In genomic region chr8:111061688-111062071, GRCm38 (mm10) we compare ENCODE assay signal across 8 mouse cellular contexts. TPM values are rescaled to one million over a fixed set of nuclear protein-coding genes. Genes with fewer than 3 reads are reported as not detected.
DNase-seq lines count a peak whose midpoint lies in the region; ATAC-seq and TF ChIP-seq lines count a peak whose summit lies in the region.

No protein-coding gene starts in this region.

- H3K27ac ChIP-seq in cerebellum, adult 2 months (ENCODE audit: insufficient read depth, low read length), result peak overlapping the region; percentile 35; the same call in 1 of the 2 replicates
- no peak overlapping the region for H3K27ac ChIP-seq in intestine, postnatal 0 days (ENCODE audit: low read depth, low read length)
- peak overlapping the region; percentile 77 for H3K27ac ChIP-seq in neural tube, embryonic 14.5 days (ENCODE audit: low read depth, low read length)

- peak overlapping the region; percentile 86 for H3K4me2 ChIP-seq in intestine, postnatal 0 days (replicated peaks; ENCODE audit: low read depth)
- H3K4me2 ChIP-seq in neural tube, embryonic 14.5 days (ENCODE audit: low read depth, low read length), result peak overlapping the region; percentile 74

- TF ChIP-seq POLR2A in cerebellum, adult 2 months (IDR thresholded peaks at IDR 0.05; ENCODE audit: borderline replicate concordance, insufficient read depth, low read length), result no peak

- peak overlapping the region; percentile 35 for H3K9ac ChIP-seq in intestine, postnatal 0 days (ENCODE audit: low read depth, low read length)
- H3K9ac ChIP-seq in neural tube, embryonic 14.5 days (replicated peaks; ENCODE audit: low read depth, low read length), result peak overlapping the region; percentile 75

- no peak for DNase-seq in cerebellum, adult 2 months
- DNase-seq in cerebellum, postnatal 14 days, result no peak
- peak; percentile 13 for DNase-seq in thymus, postnatal 0 days (ENCODE audit: low spot score)
- DNase-seq in thymus, postnatal 36 days, result no peak
- DNase-seq in urinary bladder, postnatal 25 days (ENCODE audit: low spot score), result no peak

- no peak for ATAC-seq in intestine, postnatal 0 days
- peak; percentile 19; the same call in 1 of the 2 replicates for ATAC-seq in neural tube, embryonic 14.5 days (ENCODE audit: low read depth)
- no peak for ATAC-seq in frontal cortex, adult (ENCODE audit: low TSS enrichment)

- TF ChIP-seq CTCF in cerebellum, adult 2 months (IDR thresholded peaks at IDR 0.05; ENCODE audit: borderline replicate concordance, insufficient read depth, low read depth, low read length), result no peak
- TF ChIP-seq CTCF in intestine, postnatal 0 days (IDR thresholded peaks at IDR 0.05; ENCODE audit: low read depth), result no peak

- WGBS in cerebellum, adult 2 months, result 1% methylated on average over 14 of the region's 14 CpGs
- WGBS in intestine, postnatal 0 days, result 2% methylated on average over 14 of the region's 14 CpGs
- 2% methylated on average over 14 of the region's 14 CpGs for WGBS in neural tube, embryonic 14.5 days

- no peaks in the 10 kb centered on the region for H3K27me3 ChIP-seq in cerebellum, adult 2 months (ENCODE audit: control insufficient read depth, insufficient read depth, low read length)
- H3K27me3 ChIP-seq in intestine, postnatal 0 days (replicated peaks; ENCODE audit: control insufficient read depth, insufficient read depth, low read length), result no peaks in the 10 kb centered on the region
- no peaks in the 10 kb centered on the region for H3K27me3 ChIP-seq in neural tube, embryonic 14.5 days (ENCODE audit: control insufficient read depth, insufficient read depth, low read length)

- H3K36me3 ChIP-seq in intestine, postnatal 0 days (ENCODE audit: control insufficient read depth, insufficient read depth), result no peaks in the 10 kb centered on the region; the same call in 1 of the 2 replicates
- no peaks in the 10 kb centered on the region for H3K36me3 ChIP-seq in neural tube, embryonic 14.5 days (ENCODE audit: control insufficient read depth, insufficient read depth, low read length)

- H3K4me1 ChIP-seq in cerebellum, adult 2 months (ENCODE audit: control insufficient read depth, insufficient read depth, low read length), result peaks cover 10% of the 10 kb centered on the region; the same call in 1 of the 2 replicates
- peaks cover 6% of the 10 kb centered on the region; the same call in 1 of the 2 replicates for H3K4me1 ChIP-seq in intestine, postnatal 0 days (replicated peaks; ENCODE audit: control insufficient read depth, insufficient read depth, low read length)
- H3K4me1 ChIP-seq in neural tube, embryonic 14.5 days (ENCODE audit: control insufficient read depth, insufficient read depth, low read length), result peaks cover 19% of the 10 kb centered on the region

- no peaks in the 10 kb centered on the region for H3K9me3 ChIP-seq in intestine, postnatal 0 days (ENCODE audit: control insufficient read depth)
- H3K9me3 ChIP-seq in neural tube, embryonic 14.5 days (ENCODE audit: control insufficient read depth, low read length), result no peaks in the 10 kb centered on the region

- peak overlapping the region; percentile 89 for H3K4me3 ChIP-seq in cerebellum, adult 2 months (replicated peaks; ENCODE audit: insufficient read depth, low read depth, low read length)
- peak overlapping the region; percentile 66 for H3K4me3 ChIP-seq in intestine, postnatal 0 days (ENCODE audit: low read depth, low read length)
- H3K4me3 ChIP-seq in neural tube, embryonic 14.5 days (ENCODE audit: low read depth, low read length), result peak overlapping the region; percentile 68

RNA-seq across cellular contexts. Expression of gene Exosc6, which starts 5.5 kb away (rescaled TPM):
- not detected in 2 replicates for polyA plus RNA-seq in cerebellum, adult 2 months (2012; rRNA removed)
- 32.3 and 36.7 TPM in 2 replicates for polyA plus RNA-seq in thymus, postnatal 0 days (2015; fragmentation: Nextera tagmentation; extraction: Ambion mirVana)
- 7.3 and 8.4 TPM in 2 replicates for polyA plus RNA-seq in intestine, postnatal 0 days (2015; fragmentation: Nextera tagmentation; extraction: Ambion mirVana)
- not detected in 2 replicates for polyA plus RNA-seq in neural tube, embryonic 14.5 days (2014; fragmentation: Nextera tagmentation; extraction: Ambion mirVana)

RNA-seq across cellular contexts. Expression of gene Aars, which starts 28.7 kb away (rescaled TPM):
- polyA plus RNA-seq in cerebellum, adult 2 months (2012; rRNA removed), result 101 and 108 TPM in 2 replicates
- polyA plus RNA-seq in thymus, postnatal 0 days (2015; fragmentation: Nextera tagmentation; extraction: Ambion mirVana), result 33.1 and 33.2 TPM in 2 replicates
- polyA plus RNA-seq in intestine, postnatal 0 days (2015; fragmentation: Nextera tagmentation; extraction: Ambion mirVana), result 30.0 and 30.7 TPM in 2 replicates
- polyA plus RNA-seq in neural tube, embryonic 14.5 days (2014; fragmentation: Nextera tagmentation; extraction: Ambion mirVana), result 76.4 and 93.5 TPM in 2 replicates

RNA-seq across cellular contexts. Expression of gene Ddx19b, which starts 30.1 kb away (rescaled TPM):
- 13.6 and 14.9 TPM in 2 replicates for polyA plus RNA-seq in cerebellum, adult 2 months (2012; rRNA removed)
- polyA plus RNA-seq in thymus, postnatal 0 days (2015; fragmentation: Nextera tagmentation; extraction: Ambion mirVana), result 10.2 and 10.6 TPM in 2 replicates
- 3.4 and 4.5 TPM in 2 replicates for polyA plus RNA-seq in intestine, postnatal 0 days (2015; fragmentation: Nextera tagmentation; extraction: Ambion mirVana)
- 6.3 and 7.6 TPM in 2 replicates for polyA plus RNA-seq in neural tube, embryonic 14.5 days (2014; fragmentation: Nextera tagmentation; extraction: Ambion mirVana)

RNA-seq across cellular contexts. Expression of gene Clec18a, which starts 30.5 kb away (rescaled TPM):
- 0.41 and 0.57 TPM in 2 replicates for polyA plus RNA-seq in cerebellum, adult 2 months (2012; rRNA removed)
- polyA plus RNA-seq in thymus, postnatal 0 days (2015; fragmentation: Nextera tagmentation; extraction: Ambion mirVana), result 0.18 TPM in 1 of 2 replicates, not detected in the other
- not detected in 2 replicates for polyA plus RNA-seq in intestine, postnatal 0 days (2015; fragmentation: Nextera tagmentation; extraction: Ambion mirVana)
- polyA plus RNA-seq in neural tube, embryonic 14.5 days (2014; fragmentation: Nextera tagmentation; extraction: Ambion mirVana), result 0.70 and 1.5 TPM in 2 replicates

RNA-seq across cellular contexts. Expression of gene Pdpr, which starts 32.8 kb away (rescaled TPM):
- 17.3 and 19.6 TPM in 2 replicates for polyA plus RNA-seq in cerebellum, adult 2 months (2012; rRNA removed)
- polyA plus RNA-seq in thymus, postnatal 0 days (2015; fragmentation: Nextera tagmentation; extraction: Ambion mirVana), result 8.9 and 11.3 TPM in 2 replicates
- polyA plus RNA-seq in intestine, postnatal 0 days (2015; fragmentation: Nextera tagmentation; extraction: Ambion mirVana), result 4.3 and 4.7 TPM in 2 replicates
- polyA plus RNA-seq in neural tube, embryonic 14.5 days (2014; fragmentation: Nextera tagmentation; extraction: Ambion mirVana), result 8.1 and 8.7 TPM in 2 replicates
